Mouse (Mus musculus): ENCODE measurements around the gene Tmcc2. TPM values are rescaled to one million over a fixed set of nuclear protein-coding genes. Genes with fewer than 3 reads are reported as not detected.

The Tmcc2 gene
- 0.24 TPM for total RNA-seq (2023)

DNA sequence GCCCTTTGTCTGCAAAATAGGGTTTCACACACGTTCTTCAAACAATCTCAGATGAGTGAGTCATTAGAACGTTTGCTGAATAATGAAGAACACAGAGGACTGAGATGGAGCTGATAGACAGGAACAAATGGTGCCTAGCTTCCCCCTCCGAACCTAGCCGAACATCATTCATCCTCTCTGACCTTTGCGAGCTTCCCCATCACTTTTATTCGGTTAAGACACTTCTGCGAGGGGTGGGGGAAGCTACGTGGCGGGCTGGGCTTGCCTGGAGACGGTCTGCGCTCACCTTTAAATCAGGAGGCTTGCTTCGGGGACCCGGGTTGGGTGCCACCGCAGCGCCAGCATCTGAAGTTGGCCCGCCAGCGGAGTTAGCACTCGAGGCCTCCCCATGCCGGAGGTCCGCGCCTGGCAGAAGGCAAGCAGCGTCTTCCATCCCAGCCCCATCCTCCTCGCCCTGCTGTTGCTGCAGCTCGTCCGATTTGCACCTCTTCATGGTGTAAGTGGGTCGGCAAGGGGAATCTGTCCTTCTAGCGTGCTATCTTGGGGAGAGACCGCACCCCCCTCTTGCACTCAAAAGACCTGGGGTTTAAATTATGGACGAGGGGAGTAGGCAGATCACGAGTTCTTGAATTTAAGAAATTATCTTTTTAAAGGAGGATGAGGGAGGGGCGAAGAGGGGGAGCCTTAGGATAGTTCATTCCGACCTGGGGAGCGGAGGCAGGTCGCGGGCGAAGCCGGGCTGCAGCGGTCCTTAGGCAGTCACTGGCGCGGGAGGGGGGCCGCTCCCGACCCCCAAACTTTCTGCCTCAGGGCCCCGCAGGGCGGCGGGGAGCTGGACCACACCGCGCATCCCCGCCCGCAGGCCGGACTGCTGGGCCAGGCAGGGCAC, at the start of gene Tmcc2:
Gene Tmcc2, minus strand, starts transcription at position 591 of the 889 bp plus-strand sequence.

GRCm38 (mm10) chr1:132417319-132418251, 26.5 kb upstream of the Tmcc2 start, which contains the start of gene Dstyk:
Gene Dstyk (plus strand): TSS chr1:132417555.

DNA sequence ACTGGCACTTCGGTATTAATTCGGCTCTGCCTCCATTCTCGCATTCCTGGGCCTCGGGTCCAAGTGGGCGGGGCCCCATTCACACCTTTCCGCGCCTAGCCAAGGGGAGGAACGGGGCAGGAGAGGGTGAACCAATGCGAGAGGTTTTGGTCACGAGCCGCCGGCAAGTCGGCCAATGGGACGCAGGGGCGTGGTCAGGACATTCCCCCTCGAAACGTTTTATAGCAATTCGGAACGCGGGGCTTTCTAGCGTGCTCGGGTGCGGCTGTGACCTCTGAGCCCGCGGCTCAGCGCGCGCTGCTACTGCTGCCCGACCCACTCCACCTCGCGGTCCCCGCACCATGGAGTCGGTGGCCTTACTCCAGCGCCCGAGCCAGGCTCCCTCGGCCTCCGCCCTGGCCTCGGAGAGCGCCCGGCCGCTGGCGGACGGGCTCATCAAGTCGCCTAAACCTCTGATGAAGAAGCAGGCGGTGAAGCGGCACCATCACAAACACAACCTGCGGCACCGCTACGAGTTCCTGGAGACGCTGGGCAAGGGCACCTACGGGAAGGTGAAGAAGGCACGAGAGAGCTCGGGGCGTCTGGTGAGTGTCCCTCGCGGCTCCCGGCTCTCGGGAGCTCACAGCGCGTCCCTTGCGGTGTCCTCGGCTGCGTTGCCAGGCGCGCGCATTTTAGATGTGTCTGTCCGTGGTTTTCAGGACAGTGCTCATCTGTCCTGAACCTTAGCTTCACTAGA, 75.0 kb downstream of the Tmcc2 start, which contains the start of gene Nuak2:
Gene Nuak2, plus strand, starts transcription at position 238 of the 736 bp plus-strand sequence.

Other genes starting within 250 kb of the Tmcc2 start
- gene Lemd1, start 199.8 kb downstream of the Tmcc2 start, total RNA-seq (2023): not detected
- gene AC124108.1, start 199.8 kb downstream of the Tmcc2 start, total RNA-seq (2023): not detected
- not detected for gene Gm10188, start 161.5 kb downstream of the Tmcc2 start, total RNA-seq (2023)
- 0.27 TPM for gene Klhdc8a, start 92.7 kb downstream of the Tmcc2 start, total RNA-seq (2023)
- gene Nuak2, start 75.2 kb downstream of the Tmcc2 start, total RNA-seq (2023): 13.7 TPM
- gene Dstyk, start 26.3 kb upstream of the Tmcc2 start, total RNA-seq (2023): 19.0 TPM
- gene Rbbp5, start 86.1 kb upstream of the Tmcc2 start, total RNA-seq (2023): 52.5 TPM
- gene Tmem81, start 114.9 kb upstream of the Tmcc2 start, total RNA-seq (2023): 10.2 TPM
- 0.59 TPM for gene Cntn2, start 152.0 kb upstream of the Tmcc2 start, total RNA-seq (2023)